Mouse (Mus musculus) neural tube, embryonic 11.5 days (tissue): ENCODE results near the gene Bmyc. TPM values are rescaled to one million over a fixed set of nuclear protein-coding genes. Genes with fewer than 3 reads are reported as not detected.

Experiments
- ATAC-seq: fragments of 200-750 bp; cut with Nextera tagmentation; 2 replicates; pipeline ENCODE4 v1.8.0; 2017; ENCODE audit warnings: moderate number of reproducible peaks, mild to moderate bottlenecking, moderate TSS enrichment, moderate library complexity; ENCODE audit not compliant: insufficient read depth, low FRiP score, low TSS enrichment
- DNase-seq: peaks from one replicate; pipeline ENCODE4 v3.0.0-alpha.2; 2015; ENCODE audit warnings: low spot score
- H3K27ac ChIP-seq: fragments of 300-500 bp; sonication (generic); 2 replicates; pipeline ENCODE4 v1.5.1; 2014; ENCODE audit warnings: low read depth, mild to moderate bottlenecking, low read length
- H3K27me3 ChIP-seq: fragments of 300-500 bp; sonication (generic); 2 replicates; pipeline ENCODE4 v1.6.1; 2014; ENCODE audit warnings: mild to moderate bottlenecking, low read length, mixed read lengths; ENCODE audit not compliant: control insufficient read depth, insufficient read depth
- H3K36me3 ChIP-seq: fragments of 300-500 bp; sonication (generic); 2 replicates; pipeline ENCODE4 v1.6.1; 2014; ENCODE audit warnings: mild to moderate bottlenecking, low read length, moderate library complexity, mixed read lengths; ENCODE audit not compliant: control insufficient read depth, insufficient read depth
- H3K4me1 ChIP-seq: fragments of 300-500 bp; sonication (generic); 2 replicates; pipeline ENCODE4 v1.6.1; 2014; ENCODE audit warnings: low read length, mixed read lengths; ENCODE audit not compliant: control insufficient read depth, insufficient read depth
- H3K4me2 ChIP-seq: fragments of 300-500 bp; sonication (generic); 2 replicates; pipeline ENCODE4 v1.6.1; 2014; ENCODE audit warnings: low read depth, mild to moderate bottlenecking, moderate library complexity
- H3K4me3 ChIP-seq: fragments of 300-500 bp; sonication (generic); 2 replicates; pipeline ENCODE4 v1.5.1; 2014; ENCODE audit warnings: low read depth, low read length
- H3K9ac ChIP-seq: fragments of 300-500 bp; sonication (generic); 2 replicates; pipeline ENCODE4 v1.6.1; 2014; ENCODE audit warnings: mild to moderate bottlenecking, low read length
- H3K9me3 ChIP-seq: fragments of 300-500 bp; sonication (generic); 2 replicates; pipeline ENCODE4 v1.6.1; 2016; ENCODE audit warnings: low read length; ENCODE audit not compliant: control insufficient read depth
- WGBS: fragments of 180-500 bp; shearing (Covaris S2); extraction: QIAGEN DNeasy Blood & Tissue Kit; methylation state at CpG from one replicate; pipeline ENCODE4 v1.1.7; 2014; 5-methylcytosine and 5-hydroxymethylcytosine counted together
- polyA plus RNA-seq: library from polyadenylated mRNA; unstranded; fragments of >200 nt; fragmentation: Nextera tagmentation; extraction: Ambion mirVana; gene quantifications from 2 replicates; pipeline ENCODE4 v1.2.1, GENCODE M21; 2014

Bmyc gene
- polyA plus RNA-seq, 1 experiment from 2014 or later, result 68.2 TPM

DNA sequence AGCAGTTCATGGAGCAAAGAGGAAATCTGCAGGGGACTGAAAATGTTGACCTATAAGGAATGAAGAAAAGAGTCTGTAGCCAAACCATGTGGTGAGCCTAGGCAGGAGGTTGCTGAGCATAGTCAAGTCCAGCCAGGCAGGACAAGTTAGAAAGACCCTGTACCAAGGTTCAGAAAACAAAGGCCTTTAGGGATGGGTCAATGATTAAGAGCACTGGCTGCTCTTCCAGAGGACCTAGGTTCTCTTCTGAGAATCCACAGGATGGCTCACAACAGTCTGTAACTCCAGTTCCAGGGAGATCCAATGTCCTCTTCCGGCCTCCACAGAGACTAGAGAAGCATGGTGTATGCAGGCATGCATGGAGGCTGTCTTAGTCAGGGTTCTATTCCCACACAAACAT is 47.7 kb downstream of the Bmyc start:
- H3K4me2 ChIP-seq, result no peak overlapping the region
- WGBS, result 100% methylated on average over 1 of the region's 1 CpGs
- DNase-seq (no peak), ATAC-seq (no peak)
- no peak overlapping the region for H3K4me3 ChIP-seq
- no peaks in the 10 kb centered on the region for H3K27me3 ChIP-seq
- H3K9ac ChIP-seq, result no peak overlapping the region
- no peaks in the 10 kb centered on the region for H3K4me1 ChIP-seq
- no peaks in the 10 kb centered on the region for H3K9me3 ChIP-seq
- H3K36me3 ChIP-seq, result no peaks in the 10 kb centered on the region
- H3K27ac ChIP-seq, result no peak overlapping the region

Other genes with a start within 250 kb of the Bmyc start
- 0.72 and 0.89 TPM in 2 replicates for gene Clic3, start 249.9 kb upstream of the Bmyc start, polyA plus RNA-seq
- 22.0 and 26.3 TPM in 2 replicates for gene Paxx, start 245.6 kb upstream of the Bmyc start, polyA plus RNA-seq
- gene Ptgds, start 236.7 kb upstream of the Bmyc start, polyA plus RNA-seq, result 0.43 TPM in 1 of 2 replicates, not detected in the other
- gene Lcn12, start 212.8 kb upstream of the Bmyc start, polyA plus RNA-seq, result not detected in 2 replicates
- gene Fbxw5, start 206.0 kb upstream of the Bmyc start, polyA plus RNA-seq, result 82.4 and 88.3 TPM in 2 replicates
- 4.4 and 5.1 TPM in 2 replicates for gene C8g, start 205.0 kb upstream of the Bmyc start, polyA plus RNA-seq
- 29.5 and 34.7 TPM in 2 replicates for gene Traf2, start 159.8 kb upstream of the Bmyc start, polyA plus RNA-seq
- gene Edf1, start 148.9 kb upstream of the Bmyc start, polyA plus RNA-seq, result 340 and 345 TPM in 2 replicates
- gene Mamdc4, start 131.9 kb upstream of the Bmyc start, polyA plus RNA-seq, result 1.5 and 4.4 TPM in 2 replicates
- gene Phpt1, start 131.5 kb upstream of the Bmyc start, polyA plus RNA-seq, result 161 and 167 TPM in 2 replicates
- 0.19 and 0.46 TPM in 2 replicates for gene Ajm1, start 125.0 kb upstream of the Bmyc start, polyA plus RNA-seq
- gene Rabl6, start 98.2 kb upstream of the Bmyc start, polyA plus RNA-seq, result 62.3 and 64.4 TPM in 2 replicates
- 0.20 and 0.30 TPM in 2 replicates for gene Ccdc183, start 89.1 kb upstream of the Bmyc start, polyA plus RNA-seq
- gene Tmem141, start 84.7 kb upstream of the Bmyc start, polyA plus RNA-seq, result 18.0 and 20.5 TPM in 2 replicates
- gene Fcna, start 78.7 kb upstream of the Bmyc start, polyA plus RNA-seq, result 0.96 and 1.5 TPM in 2 replicates
- gene Lcn8, start 53.6 kb upstream of the Bmyc start, polyA plus RNA-seq, result not detected in 2 replicates
- gene Lcn5, start 48.8 kb upstream of the Bmyc start, polyA plus RNA-seq, result not detected in 2 replicates
- gene Lcn6, start 30.0 kb upstream of the Bmyc start, polyA plus RNA-seq, result not detected in 2 replicates
- not detected in 2 replicates for gene Lcn10, start 24.0 kb upstream of the Bmyc start, polyA plus RNA-seq
- not detected in 2 replicates for gene Obp2a, start 6.7 kb upstream of the Bmyc start, polyA plus RNA-seq
- gene Obp2b, start 30.3 kb downstream of the Bmyc start, polyA plus RNA-seq, result not detected in 2 replicates
- not detected in 2 replicates for gene Lcn3, start 58.8 kb downstream of the Bmyc start, polyA plus RNA-seq
- not detected in 2 replicates for gene Lcn11, start 70.3 kb downstream of the Bmyc start, polyA plus RNA-seq
- not detected in 2 replicates for gene Gm13539, start 75.5 kb downstream of the Bmyc start, polyA plus RNA-seq
- not detected in 2 replicates for gene Glt6d1, start 109.1 kb downstream of the Bmyc start, polyA plus RNA-seq
- not detected in 2 replicates for gene Lcn9, start 116.4 kb downstream of the Bmyc start, polyA plus RNA-seq
- not detected in 2 replicates for gene Sohlh1, start 140.5 kb downstream of the Bmyc start, polyA plus RNA-seq
- 0.45 and 2.2 TPM in 2 replicates for gene Kcnt1, start 157.0 kb downstream of the Bmyc start, polyA plus RNA-seq